Mouse (Mus musculus): ENCODE results near the gene Mast3.
"Not testable (repeated sequence)": the region's sequence is repeated elsewhere in the genome, so short reads cannot be mapped to it uniquely, and the experiment has no call there.

The Mast3 gene

GRCm38 (mm10) chr8:70833520-70833919 is 28.7 kb upstream of the Mast3 start:
- peak; percentile 61 for DNase-seq

DNA sequence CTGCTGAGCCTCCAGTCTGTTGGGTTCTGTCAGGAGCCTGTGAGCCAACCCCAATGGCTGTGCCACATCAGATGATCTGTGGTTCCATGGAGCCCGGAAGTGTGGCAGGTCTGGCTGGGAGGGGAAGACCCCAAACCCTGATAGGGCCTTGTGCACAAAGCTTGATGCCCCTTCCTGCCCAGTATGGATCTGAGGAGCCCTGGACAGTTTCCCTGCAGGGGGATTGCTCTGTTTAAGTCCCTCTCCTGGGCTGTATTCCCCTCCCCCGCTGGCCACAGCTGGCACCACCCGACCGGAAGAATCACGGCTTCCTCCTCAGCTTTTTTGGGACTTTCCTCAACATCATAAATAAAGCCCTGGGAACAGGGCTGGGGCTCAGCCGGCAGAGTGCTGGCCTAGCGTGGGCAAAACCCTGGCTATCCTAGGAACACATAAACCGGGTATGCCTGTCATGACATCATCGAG is 28.2 kb upstream of the Mast3 start:
- peak; percentile 66 for DNase-seq

DNA sequence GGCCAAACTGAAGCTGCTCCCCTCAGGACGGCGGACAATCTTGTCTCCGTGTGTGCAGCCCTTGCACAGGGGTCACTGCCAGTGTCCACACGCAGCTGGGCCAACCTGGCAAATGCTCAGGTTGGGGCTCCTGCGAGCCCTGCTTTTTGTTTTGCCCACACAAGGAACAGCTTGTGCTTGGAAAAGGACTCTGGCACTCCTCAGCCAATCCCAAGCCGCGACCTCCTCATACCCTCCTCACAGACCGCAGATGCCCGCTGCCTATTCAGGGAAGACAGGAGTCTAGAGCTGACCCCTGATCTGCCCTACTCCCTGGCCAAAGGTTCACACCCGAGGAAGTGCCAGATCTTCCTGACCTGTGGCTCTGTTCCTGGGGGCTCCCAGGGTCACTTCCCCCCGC is 27.5 kb upstream of the Mast3 start:
- no peak for DNase-seq

DNA sequence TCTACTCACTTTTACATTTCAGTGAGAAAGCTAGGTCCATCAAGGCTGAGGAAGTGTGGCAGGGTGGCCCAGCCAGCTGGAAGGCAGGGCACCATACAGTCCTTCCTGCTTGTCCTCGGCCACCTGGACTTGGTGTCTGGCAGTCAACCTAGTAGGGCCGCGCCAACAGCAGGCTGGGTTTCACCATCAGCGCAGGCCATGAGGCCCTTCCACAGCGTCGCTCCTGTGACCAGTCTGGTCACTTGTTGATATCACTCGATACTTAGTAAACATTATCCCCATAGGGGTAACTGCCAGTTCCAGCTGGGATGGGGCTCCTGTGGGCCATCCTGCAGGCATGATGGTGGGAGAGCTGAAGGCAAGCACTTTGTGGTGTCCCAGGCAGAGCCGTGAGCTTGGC is 26.7 kb upstream of the Mast3 start:
- no peak for DNase-seq

GRCm38 (mm10) chr8:70827796-70828195 is 22.9 kb upstream of the Mast3 start:
- no peak for DNase-seq

DNA sequence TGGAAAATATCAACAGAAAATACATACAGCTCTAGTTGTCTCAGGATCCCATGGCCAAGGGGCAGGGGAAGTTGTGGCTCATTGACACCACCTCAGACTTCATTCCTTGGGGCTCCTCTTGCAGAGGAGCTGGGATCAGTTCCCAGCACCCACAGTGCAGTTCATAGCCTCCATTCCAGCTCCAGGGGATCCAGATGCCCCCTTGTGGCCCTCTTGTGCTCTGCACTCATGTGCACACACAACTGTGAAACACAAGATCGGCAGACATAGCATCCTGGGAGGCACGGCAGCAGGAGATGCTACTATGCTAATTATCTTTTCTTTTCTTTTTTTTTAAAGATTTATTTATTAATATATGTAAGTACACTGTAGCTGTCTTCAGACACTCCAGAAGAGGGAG is 22.2 kb upstream of the Mast3 start:
- DNase-seq, result no peak

DNA sequence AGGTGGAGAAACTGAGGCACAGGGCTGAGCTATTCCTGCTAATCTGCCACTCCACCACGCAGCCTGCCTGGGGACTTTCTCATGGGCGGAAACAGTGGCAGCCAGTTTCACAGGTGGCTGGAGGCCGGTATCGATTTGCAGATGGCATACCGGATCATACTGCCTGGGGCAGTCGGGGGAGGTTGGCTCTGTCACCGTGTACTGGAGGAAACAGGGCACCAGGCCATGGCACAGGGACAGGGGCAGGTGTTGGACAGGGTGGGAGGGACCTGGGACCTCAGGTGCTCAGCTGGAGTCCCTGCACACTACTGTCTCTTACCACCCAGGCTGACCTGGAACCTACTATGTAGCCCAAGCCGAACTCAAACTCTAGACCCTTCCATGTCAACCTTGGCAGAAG is 21.0 kb upstream of the Mast3 start:
- DNase-seq, result no peak

DNA sequence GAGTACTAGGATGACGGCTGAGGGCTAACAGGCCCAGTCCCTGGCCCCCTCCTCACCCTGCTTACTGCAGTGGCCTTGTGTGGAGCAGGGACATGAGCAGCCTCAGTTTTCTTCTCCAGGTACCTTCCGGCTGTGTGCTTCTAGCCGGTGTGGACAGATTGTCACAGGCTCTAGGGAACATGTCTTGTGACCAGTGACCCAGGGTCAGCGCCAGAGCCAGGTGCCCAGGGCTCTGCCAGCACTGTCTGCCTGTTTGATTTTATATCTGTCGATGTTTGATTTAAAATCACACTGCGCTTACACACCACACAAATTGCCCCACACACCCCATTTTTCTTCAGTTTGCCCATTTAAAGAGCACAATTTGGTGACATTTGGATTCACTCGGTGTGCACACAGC is 18.9 kb upstream of the Mast3 start:
- no peak for DNase-seq

DNA sequence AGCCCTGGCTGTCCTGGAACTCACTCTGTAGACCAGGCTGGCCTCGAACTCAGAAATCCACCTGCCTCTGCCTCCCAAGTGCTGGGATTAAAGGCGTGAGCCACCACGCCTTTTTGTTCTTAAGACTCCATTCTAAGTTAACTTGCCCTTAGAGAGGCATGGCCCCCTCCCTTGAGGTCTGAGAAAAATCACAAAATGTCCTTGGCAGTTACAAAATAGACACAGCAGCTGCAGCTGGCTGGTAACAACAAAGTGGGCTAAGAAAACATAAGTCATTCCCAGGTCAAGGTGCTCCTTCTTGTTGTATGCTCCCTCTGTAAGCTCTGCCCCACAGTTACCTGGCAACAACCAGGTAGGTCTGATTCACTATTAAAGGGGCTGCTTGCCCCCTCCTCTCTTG is 17.7 kb upstream of the Mast3 start:
- not testable (repeated sequence) for DNase-seq

DNA sequence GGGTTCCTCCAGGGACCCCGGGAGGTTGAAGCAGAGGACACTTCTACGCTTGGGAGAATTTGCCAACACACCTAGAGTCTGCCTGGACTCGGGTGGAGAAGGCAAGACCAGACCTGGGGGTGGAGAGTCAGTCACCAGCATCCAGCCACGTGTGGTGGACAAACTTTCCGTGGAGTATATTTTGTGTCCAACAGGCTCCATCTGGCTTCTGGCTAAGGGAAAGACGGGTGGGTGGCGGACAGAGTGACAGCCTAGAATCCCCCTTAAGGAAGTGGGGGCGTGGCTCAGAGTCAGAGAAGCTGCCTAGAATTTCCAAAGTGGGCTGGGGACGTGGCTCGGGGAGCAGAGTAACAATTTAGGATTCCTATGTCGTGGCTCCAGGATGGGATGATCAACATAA is 17.1 kb upstream of the Mast3 start:
- no peak for DNase-seq

- DNase-seq, result peak; percentile 80
These were observed 16.6 kb upstream of the Mast3 start for GRCm38 (mm10) chr8:70821399-70821962.

GRCm38 (mm10) chr8:70820101-70820935 is 15.5 kb upstream of the Mast3 start:
- peak; percentile 82 for DNase-seq

- DNase-seq, result peak; percentile 57
These were observed 11.8 kb upstream of the Mast3 start for GRCm38 (mm10) chr8:70816679-70817078.

- DNase-seq, result no peak
These were observed 8.0 kb upstream of the Mast3 start for GRCm38 (mm10) chr8:70812885-70813284.

- no peak for DNase-seq
These were observed 7.2 kb upstream of the Mast3 start for GRCm38 (mm10) chr8:70812055-70812454.

DNA sequence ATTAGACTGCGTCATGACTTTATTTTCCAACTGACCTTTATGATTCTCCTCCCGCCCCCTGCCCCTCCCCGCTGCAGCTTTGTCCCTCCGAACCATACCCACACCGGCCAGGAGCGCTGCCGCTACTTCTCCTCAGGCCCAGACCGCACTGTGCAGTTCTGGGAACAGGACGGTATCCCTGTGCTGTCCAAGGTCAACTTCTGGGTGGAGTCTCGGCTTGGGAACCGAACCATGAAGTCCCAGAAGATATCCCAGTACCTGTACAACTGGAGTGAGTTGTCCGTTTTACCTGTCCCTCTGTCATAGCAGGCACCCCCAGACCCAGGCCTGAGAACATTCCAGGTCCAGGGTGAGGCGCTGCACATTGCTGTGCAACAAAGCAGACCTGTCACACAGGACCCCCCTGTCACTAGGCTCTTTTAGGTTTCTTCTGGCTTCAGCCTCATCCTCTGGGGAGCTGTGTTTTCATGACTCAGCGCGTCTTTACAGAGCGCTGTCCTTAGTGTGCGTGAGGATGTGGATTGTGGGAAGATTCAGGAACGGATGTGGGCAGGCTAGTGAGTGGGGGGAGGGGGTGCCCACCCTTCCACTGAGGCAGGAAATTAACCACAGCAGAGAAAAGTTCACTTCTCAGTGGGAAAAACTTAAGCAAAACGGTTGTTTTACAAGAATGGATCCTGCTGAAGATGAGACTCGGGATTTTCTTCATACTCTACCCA is 6.3 kb upstream of the Mast3 start:
- DNase-seq, result no peak

DNA sequence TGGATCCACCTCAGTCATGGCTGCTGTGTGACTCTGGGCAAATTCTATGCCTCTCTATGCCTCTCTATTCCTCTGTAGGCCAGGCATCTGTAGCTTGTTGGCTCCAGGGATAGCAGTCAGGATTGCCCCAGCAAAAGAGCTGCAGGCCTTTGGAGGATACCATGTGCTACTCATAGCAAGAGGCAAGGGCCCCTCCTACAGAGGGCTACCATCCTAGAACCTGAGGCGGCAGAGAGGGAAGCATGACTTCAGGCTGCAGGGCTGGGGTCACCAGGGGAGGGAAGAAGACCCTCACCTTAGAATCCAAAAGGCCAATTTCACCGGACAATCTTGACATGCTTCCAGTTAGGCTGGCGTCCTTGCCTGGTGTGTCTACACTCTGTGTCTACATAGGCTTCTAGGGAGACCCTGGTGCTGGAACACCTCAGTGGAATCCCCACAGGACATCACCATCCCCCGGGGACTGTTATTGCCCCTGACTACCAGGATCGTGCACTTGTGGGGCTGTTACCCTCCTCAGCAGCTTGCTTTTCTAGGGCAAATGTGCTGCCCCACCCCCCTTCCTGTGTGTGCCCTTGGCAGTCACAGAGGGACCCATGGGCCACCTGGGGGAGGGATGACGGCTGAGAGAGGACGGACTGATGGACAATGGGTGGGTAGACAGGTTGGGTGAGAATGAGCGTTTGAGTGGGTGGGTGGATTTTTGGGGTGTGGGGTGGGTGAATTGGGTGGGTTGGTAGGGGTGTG is 4.3 kb upstream of the Mast3 start:
- no peak for DNase-seq

DNA sequence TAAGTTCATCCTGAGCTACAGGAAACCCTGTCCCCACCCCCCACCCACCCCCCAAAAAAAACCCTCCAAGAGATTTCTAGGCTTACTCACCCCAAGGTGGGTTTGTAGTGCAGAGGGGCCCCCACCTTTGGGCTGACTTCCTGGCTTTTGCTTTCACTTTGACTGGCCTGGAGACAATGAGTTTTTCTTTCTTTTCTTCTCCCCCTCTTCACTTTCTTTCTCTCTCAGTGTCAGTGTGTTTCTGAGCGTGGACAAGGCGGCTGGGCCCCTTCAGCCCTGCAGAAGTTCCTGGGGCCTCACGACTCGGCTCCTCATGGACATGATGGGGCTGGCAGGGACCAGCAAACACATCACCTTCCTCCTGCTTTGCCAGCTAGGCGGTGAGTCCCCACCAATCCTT is 3.4 kb upstream of the Mast3 start, which contains the start of gene Il12rb1:
Gene Il12rb1 (plus strand): TSS at position 211 of the 400 bp plus-strand sequence.
- DNase-seq, result no peak

DNA sequence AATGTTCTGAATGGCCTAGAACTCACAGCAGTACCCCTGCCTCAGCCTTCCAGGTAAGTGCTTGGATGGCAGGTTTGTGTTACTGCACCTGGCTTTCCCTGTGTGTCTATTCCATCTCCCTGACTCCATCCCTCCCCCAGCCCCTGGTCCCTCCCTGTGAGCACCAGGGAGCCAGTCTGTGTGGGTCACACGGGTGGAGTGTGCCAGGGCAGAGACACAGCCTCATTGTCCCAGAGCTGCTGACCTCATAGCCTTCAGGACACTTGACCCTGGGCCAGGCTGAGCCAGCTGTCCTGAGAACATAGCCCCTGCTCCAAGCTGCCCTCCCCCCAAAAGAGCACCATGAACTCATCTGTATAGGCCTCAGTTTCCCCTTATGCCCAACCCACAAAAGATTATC is 2.5 kb upstream of the Mast3 start:
- no peak for DNase-seq

- DNase-seq, result no peak
These were observed 1.7 kb upstream of the Mast3 start for GRCm38 (mm10) chr8:70806541-70806940.

- DNase-seq, result peak; percentile 50
These were observed 933 bp downstream of the Mast3 start for GRCm38 (mm10) chr8:70803761-70804480.

GRCm38 (mm10) chr8:70802786-70803510 is 1.9 kb downstream of the Mast3 start:
- DNase-seq, result no peak

Data from kidney, postnatal 14 days (tissue).